Mouse (Mus musculus) liver, embryonic 14.5 days (tissue): ENCODE results near the gene Ltc4s. TPM values are rescaled to one million over a fixed set of nuclear protein-coding genes. Genes with fewer than 3 reads are reported as not detected.

Source experiments
- ATAC-seq: fragments of 200-750 bp; cut with Nextera tagmentation; 2 replicates; pipeline ENCODE4 v1.8.0; 2017; ENCODE audit warnings: moderate number of reproducible peaks, mild to moderate bottlenecking, moderate library complexity; ENCODE audit not compliant: insufficient read depth
- DNase-seq, 3 experiments: peaks; one replicate each; pipeline ENCODE4 v3.0.0-alpha.2; 2012 to 2013; ENCODE audit warnings: low read depth in 3 of 3, low spot score in 3 of 3
- H3K27ac ChIP-seq: fragments of 300-500 bp; sonication (generic); 2 replicates; pipeline ENCODE4 v1.5.1; 2014; ENCODE audit warnings: moderate library complexity, mild to moderate bottlenecking, control low read depth, inconsistent platforms
- H3K27me3 ChIP-seq: fragments of 300-500 bp; sonication (generic); 2 replicates; pipeline ENCODE4 v1.6.1; 2014; ENCODE audit warnings: mild to moderate bottlenecking, low read length, moderate library complexity; ENCODE audit not compliant: control insufficient read depth, insufficient read depth
- H3K36me3 ChIP-seq: fragments of 300-500 bp; sonication (generic); replicated peaks from 2 replicates; pipeline ENCODE4 v1.6.1; 2014; ENCODE audit warnings: low read depth; ENCODE audit not compliant: control insufficient read depth, insufficient read depth
- H3K4me1 ChIP-seq, 2 experiments: fragments of 200-500 bp in 1 of 2; fragments of 300-500 bp in 1 of 2; sonication (generic) in 1 of 2; replicated peaks; 2 replicates each; pipeline ENCODE4 v1.6.1; 2012 to 2014; ENCODE audit warnings: antibody characterized with exemption in 1 of 2, inconsistent platforms in 1 of 2, low read length in 1 of 2; ENCODE audit not compliant: control insufficient read depth in 2 of 2, insufficient read depth in 2 of 2
- H3K4me2 ChIP-seq: fragments of 300-500 bp; sonication (generic); 2 replicates; pipeline ENCODE4 v1.6.1; 2014; ENCODE audit warnings: low read depth, mild to moderate bottlenecking, control low read depth, moderate library complexity
- H3K4me3 ChIP-seq, 2 experiments: fragments of 200-500 bp in 1 of 2; fragments of 300-500 bp in 1 of 2; sonication (generic) in 1 of 2; 2 replicates each; pipeline ENCODE4 v1.5.1; 2012 to 2014; ENCODE audit warnings: low read depth in 2 of 2, low read length in 2 of 2, mild to moderate bottlenecking in 2 of 2, control low read depth in 1 of 2, inconsistent platforms in 1 of 2, moderate library complexity in 1 of 2; ENCODE audit not compliant: insufficient read depth in 1 of 2
- H3K9ac ChIP-seq: fragments of 300-500 bp; sonication (generic); replicated peaks from 2 replicates; pipeline ENCODE4 v1.6.1; 2014; ENCODE audit warnings: mild to moderate bottlenecking, control low read depth, moderate library complexity
- H3K9me3 ChIP-seq: fragments of 300-500 bp; sonication (generic); 2 replicates; pipeline ENCODE4 v1.6.1; 2016; ENCODE audit warnings: low read length, mixed read lengths; ENCODE audit not compliant: control insufficient read depth
- CTCF ChIP-seq: IDR thresholded peaks from 2 replicates; pipeline ENCODE4 v1.5.1; 2016; ENCODE audit warnings: antibody characterized with exemption, low read depth, control low read depth
- EP300 ChIP-seq: IDR thresholded peaks from 2 replicates; pipeline ENCODE4 v1.6.1; 2016; ENCODE audit warnings: antibody characterized with exemption, low read depth
- WGBS: fragments of 180-500 bp; shearing (Covaris S2); extraction: QIAGEN DNeasy Blood & Tissue Kit; methylation state at CpG from one replicate; pipeline ENCODE4 v1.1.7; 2014; ENCODE audit not compliant: insufficient replicate concordance; 5-methylcytosine and 5-hydroxymethylcytosine counted together
- polyA plus RNA-seq, 2 experiments: library from polyadenylated mRNA; depleted of rRNA in 1 of 2; stranded (reverse) in 1 of 2; unstranded in 1 of 2; fragments of >200 nt; fragmentation: Nextera tagmentation in 1 of 2; extraction: Ambion mirVana in 1 of 2; gene quantifications; 2 replicates each; pipeline versions ENCODE4 v1.2.1 to v1.2.3; 2012 to 2014

Gene Ltc4s
- polyA plus RNA-seq, 2 experiments, result 0.54 to 0.83 TPM

- H3K4me2 ChIP-seq, result peak overlapping the region; percentile 34; the same call in 1 of the 2 replicates
- no peaks in the 10 kb centered on the region for H3K9me3 ChIP-seq
- no peak overlapping the region for H3K9ac ChIP-seq
- H3K27me3 ChIP-seq, result no peaks in the 10 kb centered on the region
- no peak overlapping the region for H3K4me3 ChIP-seq
- 78% methylated on average over 45 of the region's 45 CpGs for WGBS
- H3K36me3 ChIP-seq, result peaks cover 37% of the 10 kb centered on the region
- TF ChIP-seq CTCF (no peak), EP300 (no peak)
- H3K4me1 ChIP-seq, result peaks cover 8 to 10% of the 10 kb centered on the region in 2 experiments
- no peak for DNase-seq
- H3K27ac ChIP-seq, result no peak overlapping the region
- ATAC-seq, result no peak
These were observed 7.7 kb downstream of the Ltc4s start for GRCm38 (mm10) chr11:50230481-50231304.

- TF ChIP-seq EP300, result no peak
- TF ChIP-seq CTCF, result no peak
- Histone ChIP-seq H3K9ac (no peak overlapping the region), H3K4me3 (no peak overlapping the region), H3K27ac (no peak overlapping the region), H3K4me2 (no peak overlapping the region), H3K27me3 (no peaks in the 10 kb centered on the region), H3K9me3 (no peaks in the 10 kb centered on the region), H3K4me1 (peaks cover 8 to 10% of the 10 kb centered on the region in 2 experiments), H3K36me3 (peaks cover 31% of the 10 kb centered on the region)
- no peak for DNase-seq
- WGBS, result 64% methylated on average over 7 of the region's 7 CpGs
- ATAC-seq, result no peak
These were observed 9.0 kb downstream of the Ltc4s start for GRCm38 (mm10) chr11:50229252-50229910.

GRCm38 (mm10) chr11:50228772-50229171 lies 9.6 kb downstream of the Ltc4s start:
- Histone ChIP-seq H3K9me3 (no peaks in the 10 kb centered on the region), H3K36me3 (peaks cover 25% of the 10 kb centered on the region), H3K27ac (no peak overlapping the region), H3K4me1 (peaks cover 9 to 13% of the 10 kb centered on the region in 2 experiments), H3K4me2 (no peak overlapping the region; the same call in 1 of the 2 replicates), H3K27me3 (no peaks in the 10 kb centered on the region), H3K9ac (no peak overlapping the region), H3K4me3 (no peak overlapping the region)
- 47% methylated on average over 3 of the region's 3 CpGs for WGBS
- TF ChIP-seq EP300 (no peak), CTCF (no peak)
- no peak for ATAC-seq
- no peak for DNase-seq

GRCm38 (mm10) chr11:50227736-50228135 lies 10.7 kb downstream of the Ltc4s start:
- Histone ChIP-seq H3K4me1 (peaks cover 19% of the 10 kb centered on the region in 2 experiments), H3K27me3 (no peaks in the 10 kb centered on the region), H3K9me3 (no peaks in the 10 kb centered on the region), H3K9ac (no peak overlapping the region), H3K4me2 (no peak overlapping the region), H3K27ac (no peak overlapping the region), H3K36me3 (peaks cover 16% of the 10 kb centered on the region), H3K4me3 (no peak overlapping the region)
- DNase-seq, result no peak
- 74% methylated on average over 4 of the region's 4 CpGs for WGBS
- no peak for ATAC-seq
- TF ChIP-seq EP300 (no peak), CTCF (no peak)

DNA sequence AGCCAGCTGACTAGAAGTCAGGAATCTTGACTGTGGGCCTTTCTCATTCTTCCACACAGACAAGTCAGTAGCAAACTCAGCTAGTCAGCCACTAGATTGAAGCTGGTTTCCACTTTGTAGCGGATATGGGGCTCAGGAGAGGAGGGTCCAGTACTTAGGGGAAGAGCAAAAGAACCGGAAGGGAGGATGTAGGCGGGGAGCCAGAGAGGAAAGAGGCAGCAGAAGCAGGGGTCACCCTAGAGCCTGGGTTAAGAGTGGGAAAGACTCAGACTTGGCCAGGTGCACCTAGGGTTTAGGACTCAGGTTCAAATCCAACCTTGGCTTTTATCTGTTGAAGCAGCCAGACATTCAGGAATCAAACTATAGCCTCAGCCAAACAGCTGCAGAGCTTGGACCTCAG lies 11.2 kb downstream of the Ltc4s start:
- Histone ChIP-seq H3K36me3 (peaks cover 11% of the 10 kb centered on the region), H3K9me3 (no peaks in the 10 kb centered on the region), H3K9ac (0 out of 2 replicates have a peak overlapping the region, but pooled peaks have one; percentile 1), H3K27me3 (no peaks in the 10 kb centered on the region), H3K4me1 (peaks cover 19 to 20% of the 10 kb centered on the region in 2 experiments), H3K4me3 (peak overlapping the region in 1 of 2 experiments; percentile 83; a peak in 3 of 4 replicates), H3K27ac (peak overlapping the region; percentile 98), H3K4me2 (peak overlapping the region; percentile 92)
- ATAC-seq, result no peak
- no peak for DNase-seq
- 64% methylated on average over 3 of the region's 3 CpGs for WGBS
- no peak for TF ChIP-seq CTCF
- no peak for TF ChIP-seq EP300
